Mouse (Mus musculus): ENCODE measurements at regions not wholly inside any gene's neighbourhood (a gene's known extent, or its start where the extent isn't known, plus 50 kb on each side); places are given as distances from the start of the nearest gene placed in this dataset. TPM values are rescaled to one million over a fixed set of nuclear protein-coding genes. Genes with fewer than 3 reads are reported as not detected.

- Histone ChIP-seq H3K27ac (no peak overlapping the region), H3K4me3 (no peak overlapping the region)
- DNase-seq = no peak
- intact Hi-C loops (cut with DNase I) = no loop called here
- TF ChIP-seq CTCF (IDR thresholded peaks at IDR 0.05) = no peak
Measured at GRCm38 (mm10) chr16:19886596-19886995, 96.2 kb downstream of the Klhl6 start.

- Histone ChIP-seq H3K27ac (no peak overlapping the region), H3K4me3 (no peak overlapping the region)
- no peak for DNase-seq
- intact Hi-C loops (cut with DNase I) = no loop called here
- no peak for TF ChIP-seq CTCF (IDR thresholded peaks at IDR 0.05)
Measured at GRCm38 (mm10) chr16:19889576-19889975, 93.3 kb downstream of the Klhl6 start.

GRCm38 (mm10) chr16:19891441-19891840 lies 91.4 kb downstream of the Klhl6 start:
- no peak overlapping the region for H3K4me3 ChIP-seq

GRCm38 (mm10) chr16:19894435-19894994 lies 88.3 kb downstream of the Klhl6 start:
- no peak for DNase-seq
- intact Hi-C loops (cut with DNase I) = no loop called here
- Histone ChIP-seq H3K27ac (no peak overlapping the region), H3K4me3 (no peak overlapping the region)
- no peak for TF ChIP-seq CTCF (IDR thresholded peaks at IDR 0.05)

More at GRCm38 (mm10) chr16:19891441-19891840, 91.4 kb downstream of the Klhl6 start:
- no peak for DNase-seq
- intact Hi-C loops (cut with DNase I) = no loop called here
- TF ChIP-seq CTCF (IDR thresholded peaks at IDR 0.05) = no peak
- H3K27ac ChIP-seq = no peak overlapping the region

Small RNA genes lying in the stretch of these regions (microRNA-seq; reads per million reads assigned to microRNA genes)
- gene Gm27883 = not detected
